Mouse (Mus musculus) limb, embryonic 11.5 days (tissue): ENCODE measurements around the gene Trip12. TPM values are rescaled to one million over a fixed set of nuclear protein-coding genes. Genes with fewer than 3 reads are reported as not detected.

ENCODE experiments used
- ATAC-seq: fragments of 200-750 bp; cut with Nextera tagmentation; 2 replicates; pipeline ENCODE4 v1.8.0; 2017; ENCODE audit warnings: low read depth; ENCODE audit not compliant: insufficient number of reproducible peaks, low FRiP score, low TSS enrichment
- DNase-seq: peaks from one replicate; pipeline ENCODE4 v3.0.0-alpha.2; 2015; ENCODE audit warnings: low spot score
- H3K27ac ChIP-seq: fragments of 300-500 bp; sonication (generic); replicated peaks from 2 replicates; pipeline ENCODE4 v1.5.1; 2014; ENCODE audit warnings: low read depth, mild to moderate bottlenecking, low read length
- H3K27me3 ChIP-seq: fragments of 300-500 bp; sonication (generic); 2 replicates; pipeline ENCODE4 v1.6.1; 2014; ENCODE audit warnings: mild to moderate bottlenecking, low read length, mixed read lengths; ENCODE audit not compliant: control insufficient read depth, insufficient read depth
- H3K36me3 ChIP-seq: fragments of 300-500 bp; sonication (generic); 2 replicates; pipeline ENCODE4 v1.6.1; 2014; ENCODE audit warnings: mild to moderate bottlenecking, low read length, moderate library complexity, mixed read lengths; ENCODE audit not compliant: control insufficient read depth, insufficient read depth
- H3K4me1 ChIP-seq: fragments of 300-500 bp; sonication (generic); 2 replicates; pipeline ENCODE4 v1.6.1; 2014; ENCODE audit warnings: low read length, mixed read lengths; ENCODE audit not compliant: control insufficient read depth, insufficient read depth
- H3K4me2 ChIP-seq: fragments of 300-500 bp; sonication (generic); 2 replicates; pipeline ENCODE4 v1.6.1; 2014; ENCODE audit warnings: low read depth, mild to moderate bottlenecking, moderate library complexity; ENCODE audit not compliant: severe bottlenecking
- H3K4me3 ChIP-seq: fragments of 300-500 bp; sonication (generic); 2 replicates; pipeline ENCODE4 v1.5.1; 2014; ENCODE audit warnings: low read depth, low read length
- H3K9ac ChIP-seq: fragments of 300-500 bp; sonication (generic); 2 replicates; pipeline ENCODE4 v1.6.1; 2014; ENCODE audit warnings: mild to moderate bottlenecking, low read length
- H3K9me3 ChIP-seq: fragments of 300-500 bp; sonication (generic); 2 replicates; pipeline ENCODE4 v1.6.1; 2016; ENCODE audit warnings: low read length; ENCODE audit not compliant: control insufficient read depth
- WGBS: fragments of 180-500 bp; shearing (Covaris S2); extraction: QIAGEN DNeasy Blood & Tissue Kit; methylation state at CpG from one replicate; pipeline ENCODE4 v1.1.7; 2014; 5-methylcytosine and 5-hydroxymethylcytosine counted together
- polyA plus RNA-seq: library from polyadenylated mRNA; unstranded; fragments of >200 nt; fragmentation: Nextera tagmentation; extraction: Ambion mirVana; gene quantifications from 2 replicates; pipeline ENCODE4 v1.2.1, GENCODE M21; 2014

Gene Trip12
- polyA plus RNA-seq, 1 experiment from 2014 or later: 74.5 TPM

GRCm38 (mm10) chr1:84866706-84867230 is 26.5 kb upstream of the Trip12 start:
- Histone ChIP-seq H3K4me1 (no peaks in the 10 kb centered on the region), H3K36me3 (no peaks in the 10 kb centered on the region), H3K27ac (no peak overlapping the region), H3K9ac (no peak overlapping the region), H3K4me3 (no peak overlapping the region), H3K27me3 (no peaks in the 10 kb centered on the region), H3K9me3 (no peaks in the 10 kb centered on the region), H3K4me2 (no peak overlapping the region)
- ATAC-seq (no peak), DNase-seq (no peak)
- WGBS: 91% methylated on average over 3 of the region's 3 CpGs

DNA sequence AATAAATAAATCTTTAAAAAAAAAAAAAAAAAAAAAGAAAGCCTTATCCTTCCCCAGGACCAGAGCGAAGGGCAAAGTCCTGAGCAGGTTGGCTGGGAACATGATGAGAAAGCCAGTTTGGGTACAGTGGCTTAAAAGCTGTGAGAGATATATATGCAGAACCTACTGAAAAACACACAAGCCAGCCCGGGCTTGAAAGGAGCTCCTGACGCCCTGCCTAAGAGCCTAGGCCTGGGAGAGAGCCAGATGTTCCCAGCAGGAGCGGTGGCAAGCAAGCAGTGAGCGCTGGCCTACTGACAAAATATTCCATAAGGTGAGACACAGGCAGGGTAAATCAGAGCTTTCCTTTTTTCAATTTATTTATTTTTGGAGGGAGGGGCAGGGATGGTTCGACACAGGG is 25.9 kb upstream of the Trip12 start:
- no peak for DNase-seq

GRCm38 (mm10) chr1:84864645-84865044 is 24.3 kb upstream of the Trip12 start:
- no peaks in the 10 kb centered on the region for H3K9me3 ChIP-seq
- H3K27me3 ChIP-seq: no peaks in the 10 kb centered on the region
- ATAC-seq (no peak), DNase-seq (no peak)
- H3K9ac ChIP-seq: no peak overlapping the region
- H3K4me1 ChIP-seq: no peaks in the 10 kb centered on the region
- H3K4me3 ChIP-seq: no peak overlapping the region
- no peak overlapping the region for H3K27ac ChIP-seq
- WGBS: 27% methylated on average over 2 of the region's 2 CpGs
- H3K4me2 ChIP-seq: no peak overlapping the region
- H3K36me3 ChIP-seq: no peaks in the 10 kb centered on the region

More for the DNA sequence above, 25.9 kb upstream of the Trip12 start:
- H3K9me3 ChIP-seq: no peaks in the 10 kb centered on the region
- ATAC-seq: no peak
- no peak overlapping the region for H3K4me2 ChIP-seq
- no peaks in the 10 kb centered on the region for H3K36me3 ChIP-seq
- 86% methylated on average over 6 of the region's 6 CpGs for WGBS
- H3K4me3 ChIP-seq: no peak overlapping the region
- H3K27me3 ChIP-seq: no peaks in the 10 kb centered on the region
- H3K4me1 ChIP-seq: no peaks in the 10 kb centered on the region
- H3K9ac ChIP-seq: no peak overlapping the region
- no peak overlapping the region for H3K27ac ChIP-seq

GRCm38 (mm10) chr1:84861255-84861630 is 20.9 kb upstream of the Trip12 start:
- H3K9ac ChIP-seq: no peak overlapping the region
- ATAC-seq (no peak), DNase-seq (no peak)
- no peaks in the 10 kb centered on the region for H3K9me3 ChIP-seq
- no peaks in the 10 kb centered on the region for H3K4me1 ChIP-seq
- 76% methylated on average over 1 of the region's 1 CpGs for WGBS
- no peaks in the 10 kb centered on the region for H3K27me3 ChIP-seq
- H3K4me2 ChIP-seq: no peak overlapping the region
- H3K4me3 ChIP-seq: no peak overlapping the region
- no peaks in the 10 kb centered on the region for H3K36me3 ChIP-seq
- no peak overlapping the region for H3K27ac ChIP-seq

GRCm38 (mm10) chr1:84860360-84861254 is 20.3 kb upstream of the Trip12 start:
- H3K36me3 ChIP-seq: no peaks in the 10 kb centered on the region
- no peaks in the 10 kb centered on the region for H3K4me1 ChIP-seq
- H3K9me3 ChIP-seq: no peaks in the 10 kb centered on the region
- H3K4me2 ChIP-seq: no peak overlapping the region
- H3K27me3 ChIP-seq: no peaks in the 10 kb centered on the region
- no peak overlapping the region for H3K9ac ChIP-seq
- no peak for ATAC-seq
- no peak for DNase-seq
- 74% methylated on average over 10 of the region's 10 CpGs for WGBS
- H3K27ac ChIP-seq: no peak overlapping the region
- no peak overlapping the region for H3K4me3 ChIP-seq

DNA sequence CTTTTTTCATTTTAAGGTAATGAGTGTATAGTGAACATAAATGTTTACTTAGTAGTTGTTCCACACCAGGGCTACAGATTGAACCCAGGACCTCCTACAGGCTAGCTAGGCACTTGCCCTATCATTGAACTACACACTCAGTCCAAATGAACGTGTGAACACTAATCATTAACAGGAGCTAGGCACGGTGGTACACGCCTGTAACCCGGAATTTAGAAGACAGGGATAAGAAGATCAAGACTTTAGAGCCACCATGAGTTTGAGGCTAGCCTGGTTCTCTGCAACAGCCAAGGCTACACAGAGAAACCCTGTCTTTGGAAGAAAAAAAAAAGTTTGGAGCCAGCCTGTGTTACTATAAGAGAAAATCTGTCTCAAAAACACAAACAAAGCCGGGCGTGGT is 19.3 kb upstream of the Trip12 start:
- WGBS: 88% methylated on average over 6 of the region's 6 CpGs
- ATAC-seq: no peak
- Histone ChIP-seq H3K4me3 (no peak overlapping the region), H3K4me2 (no peak overlapping the region), H3K36me3 (no peaks in the 10 kb centered on the region), H3K4me1 (no peaks in the 10 kb centered on the region), H3K27me3 (no peaks in the 10 kb centered on the region), H3K9ac (no peak overlapping the region), H3K27ac (no peak overlapping the region), H3K9me3 (no peaks in the 10 kb centered on the region)
- DNase-seq: no peak

GRCm38 (mm10) chr1:84855756-84856155 is 15.4 kb upstream of the Trip12 start:
- DNase-seq (no peak), ATAC-seq (no peak)
- Histone ChIP-seq H3K36me3 (no peaks in the 10 kb centered on the region), H3K27me3 (no peaks in the 10 kb centered on the region), H3K9me3 (no peaks in the 10 kb centered on the region), H3K27ac (no peak overlapping the region), H3K4me3 (no peak overlapping the region), H3K4me2 (no peak overlapping the region), H3K9ac (no peak overlapping the region), H3K4me1 (no peaks in the 10 kb centered on the region)
- 91% methylated on average over 2 of the region's 2 CpGs for WGBS

DNA sequence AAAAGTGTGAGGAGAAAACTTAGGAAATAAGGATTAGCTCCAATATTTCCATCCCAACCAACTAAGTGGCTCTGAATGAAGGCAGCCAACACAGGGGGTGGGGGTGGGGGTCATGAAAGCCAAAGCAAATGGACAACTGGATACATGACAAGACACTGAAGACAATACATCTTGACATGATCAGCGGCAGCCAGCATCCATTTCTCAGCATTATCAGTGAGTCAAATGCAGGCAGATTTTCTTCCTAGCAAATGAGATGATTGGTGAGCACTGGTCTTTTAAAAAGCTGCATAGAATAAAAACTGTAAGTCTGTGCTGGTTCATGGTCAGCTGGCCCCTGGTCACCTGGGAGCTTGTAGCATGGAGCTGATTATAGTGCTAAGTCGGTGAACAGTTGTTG is 14.7 kb upstream of the Trip12 start:
- Histone ChIP-seq H3K4me1 (no peaks in the 10 kb centered on the region), H3K4me2 (no peak overlapping the region), H3K9ac (no peak overlapping the region), H3K36me3 (no peaks in the 10 kb centered on the region), H3K9me3 (no peaks in the 10 kb centered on the region), H3K27ac (no peak overlapping the region), H3K4me3 (no peak overlapping the region), H3K27me3 (no peaks in the 10 kb centered on the region)
- ATAC-seq (no peak), DNase-seq (no peak)
- 85% methylated on average over 2 of the region's 2 CpGs for WGBS
